ENCODE assay signal across 1 mouse cellular context in the genomic region with DNA sequence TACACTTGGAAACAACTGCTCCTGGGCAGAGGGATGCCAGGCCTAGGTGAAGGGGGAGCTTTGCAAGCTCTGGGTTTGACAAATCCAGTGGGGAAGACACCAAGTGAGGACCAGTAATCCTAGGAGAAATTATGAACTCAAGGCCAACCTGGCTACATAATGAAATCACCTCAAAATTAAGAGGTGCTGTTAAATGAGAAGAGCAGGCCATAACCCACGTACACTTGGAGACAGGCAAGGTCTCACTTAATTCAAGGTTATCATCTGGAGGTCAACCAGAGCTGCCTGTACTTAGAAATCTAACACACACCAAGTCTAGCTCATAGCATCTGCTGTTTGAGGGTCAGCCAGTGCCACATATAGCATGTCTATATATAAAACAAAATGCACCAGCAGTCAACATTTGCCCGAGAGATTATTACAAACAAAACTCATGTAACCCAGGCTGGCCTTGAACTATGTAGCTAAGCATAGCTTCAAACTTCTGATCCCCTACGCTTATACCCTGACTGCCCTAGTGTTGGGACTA.
A peak's percentile ranks its signal among the peaks of the same experiment; 100 is the strongest.
TF ChIP-seq lines count a peak whose summit lies in the region.

No protein-coding gene starts in this region.

TF ChIP-seq in MEL, 35 proteins besides CTCF, POLR2A, EP300 and RAD21:
- TF ChIP-seq MEF2A (IDR thresholded peaks at IDR 0.05; ENCODE audit: extremely low read depth, insufficient replicate concordance, low read depth, low read length, poor library complexity, severe bottlenecking) (no peak), RCOR1 (IDR thresholded peaks at IDR 0.05; ENCODE audit: low read depth, low read length) (no peak), POLR2AphosphoS2 (IDR thresholded peaks at IDR 0.05; ENCODE audit: low read length) (peak; percentile 73; the same call in 1 of the 2 replicates), BHLHE40 (IDR thresholded peaks at IDR 0.05; ENCODE audit: borderline replicate concordance, low read depth, low read length) (no peak), CHD1 (IDR thresholded peaks at IDR 0.05; ENCODE audit: low read depth, low read length) (no peak), ZMIZ1 (IDR thresholded peaks at IDR 0.05; ENCODE audit: low read depth, low read length) (peak; percentile 53), MYC (IDR thresholded peaks at IDR 0.05; ENCODE audit: low read depth, low read length) (no peak), UBTF (IDR thresholded peaks at IDR 0.05; ENCODE audit: borderline replicate concordance, insufficient read depth, low read depth, low read length) (no peak), POLR2AphosphoS5 (IDR thresholded peaks at IDR 0.05; ENCODE audit: borderline replicate concordance, low read depth, low read length) (0 out of 2 replicates have a peak, but pooled peaks have one; percentile 38), ZKSCAN1 (IDR thresholded peaks at IDR 0.05; ENCODE audit: low read depth, low read length) (no peak), NELFE (IDR thresholded peaks at IDR 0.05; ENCODE audit: low read depth, low read length) (no peak), TCF12 (IDR thresholded peaks at IDR 0.05; ENCODE audit: low read depth, low read length) (no peak), ZC3H11A (IDR thresholded peaks at IDR 0.05; ENCODE audit: low read depth, low read length) (no peak)
